Mouse (Mus musculus): ENCODE measurements around the gene Rpl10a.
"Not testable (repeated sequence)": the region's sequence is repeated elsewhere in the genome, so short reads cannot be mapped to it uniquely, and the experiment has no call there.

- TF ChIP-seq POLR2A (IDR thresholded peaks at IDR 0.05; ENCODE audit: borderline replicate concordance, low read depth, low read length); CTCF (IDR thresholded peaks at IDR 0.05; ENCODE audit: low read depth, low read length): not testable (repeated sequence)
These were observed 3.9 kb upstream of the Rpl10a start for GRCm38 (mm10) chr17:28324416-28324815.
